Mouse (Mus musculus) urinary bladder, postnatal 14 days (tissue): ENCODE measurements around the gene Xirp1.

Source experiments
- DNase-seq: peaks from one replicate; pipeline ENCODE4 v3.0.0; 2021; ENCODE audit warnings: low spot score

Gene Xirp1

DNA sequence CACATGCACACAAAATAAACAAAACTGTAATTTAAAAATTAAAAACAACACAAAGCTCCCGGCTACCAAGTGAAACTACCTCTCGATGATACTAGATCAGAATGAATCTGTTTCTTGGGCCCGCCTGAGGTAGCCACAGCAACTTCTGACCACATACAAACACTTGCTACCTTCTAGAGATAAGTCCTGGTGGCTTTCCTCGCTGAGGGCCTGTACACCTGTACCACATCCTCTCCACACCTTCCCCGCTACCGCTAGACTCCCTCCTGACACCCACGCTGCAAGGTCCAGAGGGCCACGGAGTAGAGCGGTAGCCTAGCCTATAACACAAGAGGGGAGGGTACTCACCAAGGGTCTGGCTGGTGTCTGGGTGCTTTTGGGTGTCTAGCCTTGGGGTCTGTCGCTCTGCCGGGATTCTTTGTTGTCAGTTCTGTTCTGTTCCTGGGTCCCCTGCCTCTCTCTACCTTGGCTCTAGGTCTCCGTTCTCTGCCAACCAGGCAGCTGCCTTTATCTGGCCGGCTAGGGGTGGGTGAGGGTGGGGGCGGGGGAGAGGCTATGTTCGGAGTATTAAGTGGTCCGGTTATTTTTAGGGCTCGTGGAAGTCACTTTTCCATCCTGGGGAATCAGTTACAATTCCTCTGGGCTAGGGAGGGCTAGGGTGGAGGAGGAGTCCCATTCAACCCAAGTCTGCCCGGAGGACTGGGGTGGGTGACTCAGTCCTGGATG lies at the start of gene Xirp1:
Xirp1 (minus strand) TSS at position 513 of the 726 bp plus-strand sequence.
- DNase-seq, result no peak

GRCm38 (mm10) chr9:120073169-120073568 lies 49.8 kb upstream of the Xirp1 start:
- DNase-seq, result peak; percentile 80

- no peak for DNase-seq
Observed at GRCm38 (mm10) chr9:120071251-120071650, 47.9 kb upstream of the Xirp1 start.

- DNase-seq, result no peak
Observed at GRCm38 (mm10) chr9:120069779-120070178, 46.4 kb upstream of the Xirp1 start, which contains the start of gene Cx3cr1. Gene Cx3cr1 (minus strand): TSS chr9:120069879.

- DNase-seq, result no peak
Observed at GRCm38 (mm10) chr9:120068047-120068446, 44.6 kb upstream of the Xirp1 start.

DNA sequence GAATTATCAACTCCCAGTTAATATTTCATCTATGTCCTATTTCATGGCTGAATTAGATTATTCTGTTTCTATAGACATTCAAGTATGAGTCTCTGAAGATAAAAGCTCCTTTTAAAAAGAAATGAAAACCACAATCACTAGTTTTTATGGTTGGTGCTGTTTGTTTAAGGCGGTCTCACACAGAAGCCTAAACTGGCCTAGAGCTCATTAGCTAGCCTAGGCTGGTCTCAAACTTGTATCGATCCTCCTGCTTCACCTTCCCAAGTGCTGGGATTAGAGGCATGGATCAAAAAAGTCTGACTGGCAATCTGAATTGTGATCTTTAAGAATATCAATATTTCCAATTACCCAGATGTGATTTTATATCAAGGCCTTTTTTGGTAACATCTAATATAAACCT lies 44.2 kb upstream of the Xirp1 start:
- DNase-seq, result no peak

GRCm38 (mm10) chr9:120064317-120064716 lies 40.9 kb upstream of the Xirp1 start:
- no peak for DNase-seq

GRCm38 (mm10) chr9:120058730-120059129 lies 35.3 kb upstream of the Xirp1 start:
- DNase-seq, result no peak

DNA sequence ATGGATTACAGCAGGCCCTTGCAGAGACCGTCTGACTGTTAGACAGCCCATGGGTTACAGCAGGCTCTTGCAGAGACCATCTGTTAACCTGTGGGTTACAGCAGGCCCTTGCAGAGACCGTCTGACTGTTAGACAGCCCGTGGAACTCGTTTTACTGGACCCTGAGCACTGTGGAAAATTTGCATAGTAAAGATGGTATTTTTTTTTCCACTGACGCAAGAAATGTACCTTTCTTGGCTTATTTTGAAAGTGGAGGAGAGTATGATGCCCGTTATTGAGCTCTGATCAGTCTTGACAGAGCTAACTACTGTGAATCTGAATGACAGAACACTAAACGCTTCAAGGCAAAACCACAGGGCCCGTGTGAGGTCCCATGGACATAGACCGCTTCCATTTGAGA lies 32.8 kb upstream of the Xirp1 start:
- no peak for DNase-seq

- DNase-seq, result no peak
Observed at GRCm38 (mm10) chr9:120054545-120055277, 31.3 kb upstream of the Xirp1 start.

- DNase-seq, result no peak
Observed at GRCm38 (mm10) chr9:120049407-120049806, 26.0 kb upstream of the Xirp1 start.

GRCm38 (mm10) chr9:120048495-120048894 lies 25.1 kb upstream of the Xirp1 start:
- no peak for DNase-seq

GRCm38 (mm10) chr9:120043115-120043514 lies 19.7 kb upstream of the Xirp1 start:
- no peak for DNase-seq

GRCm38 (mm10) chr9:120037414-120037813 lies 14.0 kb upstream of the Xirp1 start:
- no peak for DNase-seq

- DNase-seq, result no peak
Observed at GRCm38 (mm10) chr9:120034375-120034774, 11.0 kb upstream of the Xirp1 start.

- no peak for DNase-seq
Observed at GRCm38 (mm10) chr9:120032710-120033109, 9.3 kb upstream of the Xirp1 start.

- DNase-seq, result no peak
Observed at GRCm38 (mm10) chr9:120030421-120030820, 7.0 kb upstream of the Xirp1 start.

DNA sequence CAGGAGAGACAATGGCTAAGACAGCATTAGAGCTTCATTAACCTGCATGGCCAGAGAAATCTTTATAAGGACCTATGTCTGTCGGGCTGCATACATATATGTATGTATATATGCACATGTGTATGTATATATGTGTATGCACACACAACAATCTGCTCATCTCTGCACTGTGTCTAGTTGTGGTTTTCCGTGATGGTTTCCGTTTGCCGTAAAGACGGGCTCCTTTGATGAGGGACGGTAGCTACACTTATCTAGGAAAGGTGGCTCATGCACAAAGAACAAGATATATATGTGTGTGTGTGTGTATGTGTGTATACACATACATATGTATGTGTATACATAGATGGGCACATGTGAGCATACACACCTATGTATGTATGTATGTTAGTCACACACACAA lies 6.5 kb upstream of the Xirp1 start:
- DNase-seq, result no peak

- peak; percentile 49 for DNase-seq
Observed at GRCm38 (mm10) chr9:120027401-120028151, 4.2 kb upstream of the Xirp1 start.

DNA sequence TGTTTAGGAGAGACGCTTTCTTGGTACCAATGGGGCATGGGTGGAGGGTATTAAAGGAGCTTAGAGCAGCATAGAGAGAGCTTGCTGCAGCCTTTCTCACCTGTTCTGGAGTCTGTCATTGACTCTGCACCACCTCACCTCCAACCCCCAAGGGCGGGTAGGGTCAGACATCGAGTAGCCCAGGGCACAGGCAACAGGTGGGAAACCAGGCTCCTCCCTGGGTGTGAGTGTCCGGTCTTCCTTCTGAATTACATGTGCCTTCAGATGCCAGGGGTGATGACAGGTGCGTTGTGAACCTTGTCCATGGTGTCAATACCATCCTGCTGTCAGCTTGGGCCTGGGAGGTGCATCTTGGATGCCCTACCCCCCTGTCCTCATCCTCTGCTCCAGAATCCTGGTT lies 1.2 kb upstream of the Xirp1 start:
- DNase-seq, result no peak

- no peak for DNase-seq
Observed at GRCm38 (mm10) chr9:120024171-120024570, 773 bp upstream of the Xirp1 start.

DNA sequence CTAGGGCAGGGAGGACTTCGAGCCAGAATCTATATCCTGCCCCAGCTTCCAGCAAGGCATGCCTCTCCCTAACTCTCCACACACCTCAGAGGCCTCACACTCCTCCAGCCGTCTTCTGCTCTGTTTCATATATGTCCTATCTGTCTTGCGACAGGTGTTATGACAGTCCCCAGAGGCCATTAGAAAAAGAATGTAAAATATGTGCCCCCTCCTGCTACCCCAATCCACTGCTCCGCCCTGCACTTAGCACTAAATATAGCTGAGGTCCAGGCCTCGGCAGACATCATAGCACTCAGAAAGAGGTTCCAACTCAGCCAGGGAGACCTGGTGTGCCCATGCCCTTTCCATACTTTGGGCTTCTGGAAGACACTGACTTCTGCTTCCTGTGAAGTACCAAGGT lies 2.2 kb downstream of the Xirp1 start:
- DNase-seq, result no peak
